Mouse (Mus musculus): ENCODE results near the gene Pex5l. TPM values are rescaled to one million over a fixed set of nuclear protein-coding genes. Genes with fewer than 3 reads are reported as not detected.

Pex5l gene
- 0.26 and 0.47 TPM in 2 replicates for polyA plus RNA-seq (2015; fragmentation: Nextera tagmentation; extraction: Ambion mirVana)

GRCm38 (mm10) chr3:33142901-33143461 is at the start of gene Pex5l:
TSS of gene Pex5l (minus strand) at chr3:33143247.
- H3K9ac ChIP-seq: no peak within 1 kb of the TSS
- peak; percentile 80 for ATAC-seq (ENCODE audit: insufficient number of reproducible peaks, low FRiP score, low TSS enrichment, low read depth)
- no peaks in the 10 kb centered on the region for H3K36me3 ChIP-seq
- H3K4me1 ChIP-seq: peaks cover 8% of the 10 kb centered on the region
- no peaks in the 10 kb centered on the region for H3K9me3 ChIP-seq
- H3K27me3 ChIP-seq: peaks cover 32% of the 10 kb centered on the region
- no peak within 1 kb of the TSS for H3K27ac ChIP-seq
- 3% methylated on average over 66 of the region's 88 CpGs for WGBS
- H3K4me2 ChIP-seq: peak within 1 kb of the TSS; percentile 87
- peak within 1 kb of the TSS; percentile 64 for H3K4me3 ChIP-seq

DNA sequence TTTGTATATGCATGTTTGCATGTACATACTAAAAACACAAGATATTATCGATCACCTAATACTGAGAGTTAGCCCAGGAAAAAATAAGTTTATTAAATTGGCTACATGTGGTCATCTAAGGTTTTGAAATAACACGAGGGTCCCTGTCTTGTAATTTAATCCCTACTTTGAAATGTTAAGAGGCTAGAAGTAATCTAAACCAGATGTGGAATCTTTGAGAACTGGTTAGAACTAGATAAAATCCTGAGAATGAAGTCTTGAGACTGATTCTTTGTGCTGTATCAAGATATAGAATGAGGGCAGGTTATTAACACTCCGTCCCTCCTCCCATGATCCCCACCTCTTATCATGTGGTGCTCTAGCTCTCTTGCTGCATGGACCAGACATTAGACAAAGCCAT is 22.1 kb upstream of the Pex5l start:
- Histone ChIP-seq H3K4me3 (no peak overlapping the region), H3K9me3 (no peaks in the 10 kb centered on the region), H3K36me3 (no peaks in the 10 kb centered on the region), H3K4me2 (no peak overlapping the region), H3K4me1 (no peaks in the 10 kb centered on the region), H3K9ac (no peak overlapping the region), H3K27me3 (no peaks in the 10 kb centered on the region), H3K27ac (no peak overlapping the region)
- 32% methylated on average over 3 of the region's 3 CpGs for WGBS
- ATAC-seq (ENCODE audit: insufficient number of reproducible peaks, low FRiP score, low TSS enrichment, low read depth): no peak

DNA sequence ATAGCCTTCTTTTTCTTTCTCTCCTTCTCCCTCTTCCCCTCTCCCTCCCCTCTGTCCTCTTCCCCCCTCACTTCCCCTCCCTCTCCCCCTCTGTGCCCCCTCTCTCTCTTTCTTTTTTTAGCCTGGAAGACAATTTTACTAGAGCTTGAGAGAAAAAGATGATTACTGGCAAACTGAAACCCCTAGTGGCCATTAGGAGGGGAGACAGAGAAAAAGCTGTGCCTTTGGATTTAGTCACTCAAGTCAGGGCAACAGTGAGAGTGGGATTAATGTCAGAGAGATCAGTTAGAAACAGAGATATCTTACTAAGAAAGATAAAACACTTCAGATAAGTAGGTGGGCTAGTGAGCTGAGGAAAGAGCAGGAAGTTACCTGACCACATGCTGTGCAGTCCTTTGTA is 20.8 kb upstream of the Pex5l start:
- no peaks in the 10 kb centered on the region for H3K9me3 ChIP-seq
- ATAC-seq (ENCODE audit: insufficient number of reproducible peaks, low FRiP score, low TSS enrichment, low read depth): no peak
- H3K36me3 ChIP-seq: no peaks in the 10 kb centered on the region
- no peaks in the 10 kb centered on the region for H3K27me3 ChIP-seq
- no peak overlapping the region for H3K9ac ChIP-seq
- no peak overlapping the region for H3K27ac ChIP-seq
- no peak overlapping the region for H3K4me2 ChIP-seq
- H3K4me3 ChIP-seq: no peak overlapping the region
- no peaks in the 10 kb centered on the region for H3K4me1 ChIP-seq

DNA sequence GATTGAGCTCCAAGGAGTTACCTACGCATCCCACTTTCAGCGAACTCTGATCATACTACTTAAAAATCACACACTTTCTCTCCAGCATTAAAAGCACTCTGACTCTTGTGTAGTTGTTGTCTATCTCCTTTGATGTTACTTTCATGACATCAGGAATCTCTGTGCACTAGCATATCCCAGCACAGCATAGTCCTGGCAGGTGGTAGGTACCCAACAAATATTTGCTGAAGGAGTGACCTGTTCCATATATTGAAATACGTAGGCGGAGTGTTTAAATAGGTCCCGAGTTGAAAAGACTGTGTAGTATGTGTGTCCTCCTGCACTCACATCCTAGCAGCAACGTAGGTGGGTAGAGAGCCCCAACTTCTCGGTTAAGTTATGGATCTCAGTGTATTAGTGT is 545 bp upstream of the Pex5l start:
- no peak overlapping the region for H3K27ac ChIP-seq
- H3K4me1 ChIP-seq: peaks cover 8% of the 10 kb centered on the region
- H3K4me3 ChIP-seq: no peak overlapping the region
- H3K36me3 ChIP-seq: no peaks in the 10 kb centered on the region
- no peak overlapping the region for H3K9ac ChIP-seq
- 81% methylated on average over 7 of the region's 7 CpGs for WGBS
- no peak for ATAC-seq (ENCODE audit: insufficient number of reproducible peaks, low FRiP score, low TSS enrichment, low read depth)
- peak overlapping the region; percentile 87; the same call in 1 of the 2 replicates for H3K4me2 ChIP-seq
- no peaks in the 10 kb centered on the region for H3K9me3 ChIP-seq
- peaks cover 32% of the 10 kb centered on the region for H3K27me3 ChIP-seq

DNA sequence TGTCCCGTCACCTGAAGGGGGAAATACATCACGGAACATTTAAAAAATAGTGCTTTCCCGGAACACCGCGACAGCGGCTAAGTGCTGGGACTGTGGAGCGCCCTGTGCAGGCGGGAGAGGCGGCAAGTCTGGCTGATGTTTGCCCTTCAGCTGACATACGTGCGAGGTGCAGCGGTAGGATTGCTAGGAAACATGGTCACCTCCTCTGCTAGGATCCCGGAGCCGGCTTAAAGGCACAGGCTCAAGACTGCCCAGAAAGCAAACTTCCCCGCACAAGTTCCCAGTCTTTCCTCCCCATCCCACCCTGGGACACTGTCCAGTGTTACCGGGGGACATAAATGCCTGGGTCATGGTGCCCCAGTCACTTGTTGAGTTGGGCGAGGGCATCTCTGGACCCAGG is 649 bp downstream of the Pex5l start:
- no peak overlapping the region for H3K27ac ChIP-seq
- H3K27me3 ChIP-seq: peaks cover 32% of the 10 kb centered on the region
- H3K4me3 ChIP-seq: peak overlapping the region; percentile 64
- no peaks in the 10 kb centered on the region for H3K9me3 ChIP-seq
- no peak for ATAC-seq (ENCODE audit: insufficient number of reproducible peaks, low FRiP score, low TSS enrichment, low read depth)
- H3K9ac ChIP-seq: no peak overlapping the region
- WGBS: under 1% methylated on average over 17 of the region's 17 CpGs
- peaks cover 8% of the 10 kb centered on the region for H3K4me1 ChIP-seq
- no peaks in the 10 kb centered on the region for H3K36me3 ChIP-seq
- H3K4me2 ChIP-seq: peak overlapping the region; percentile 87

- H3K36me3 ChIP-seq: no peaks in the 10 kb centered on the region
- H3K4me1 ChIP-seq: no peaks in the 10 kb centered on the region
- H3K4me2 ChIP-seq: no peak overlapping the region
- ATAC-seq (ENCODE audit: insufficient number of reproducible peaks, low FRiP score, low TSS enrichment, low read depth): no peak
- no peaks in the 10 kb centered on the region for H3K9me3 ChIP-seq
- H3K27me3 ChIP-seq: no peaks in the 10 kb centered on the region
- H3K9ac ChIP-seq: no peak overlapping the region
- no peak overlapping the region for H3K4me3 ChIP-seq
- no peak overlapping the region for H3K27ac ChIP-seq
Measured at GRCm38 (mm10) chr3:33129944-33130343, 13.1 kb downstream of the Pex5l start.

- no peak overlapping the region for H3K27ac ChIP-seq
- H3K4me1 ChIP-seq: no peaks in the 10 kb centered on the region
- H3K4me2 ChIP-seq: no peak overlapping the region
- H3K4me3 ChIP-seq: no peak overlapping the region
- H3K9me3 ChIP-seq: no peaks in the 10 kb centered on the region
- H3K9ac ChIP-seq: no peak overlapping the region
- H3K36me3 ChIP-seq: no peaks in the 10 kb centered on the region
- WGBS: 78% methylated on average over 5 of the region's 5 CpGs
- no peak for ATAC-seq (ENCODE audit: insufficient number of reproducible peaks, low FRiP score, low TSS enrichment, low read depth)
- no peaks in the 10 kb centered on the region for H3K27me3 ChIP-seq
Measured at GRCm38 (mm10) chr3:33124796-33125195, 18.3 kb downstream of the Pex5l start.

DNA sequence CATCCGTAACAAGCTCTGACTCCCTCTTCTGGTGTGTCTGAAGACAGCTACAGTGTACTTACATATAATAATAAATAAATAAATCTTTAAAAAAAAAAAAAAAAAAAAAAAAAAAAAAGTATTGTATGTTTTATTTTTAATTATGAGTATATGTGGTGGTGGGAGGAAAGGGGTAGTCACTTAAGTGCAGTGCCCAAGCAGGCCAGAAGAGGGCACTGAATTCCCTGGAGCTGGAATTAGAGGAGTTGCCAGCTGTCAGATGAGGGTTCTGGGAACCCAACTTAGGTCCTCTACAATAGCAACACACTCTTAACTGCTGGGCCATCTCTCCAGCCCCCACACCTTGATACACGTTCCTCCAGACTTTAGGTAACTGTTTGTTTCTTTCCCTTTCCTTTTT is 37.3 kb downstream of the Pex5l start:
- no peak overlapping the region for H3K9ac ChIP-seq
- 92% methylated on average over 2 of the region's 2 CpGs for WGBS
- no peak for ATAC-seq (ENCODE audit: insufficient number of reproducible peaks, low FRiP score, low TSS enrichment, low read depth)
- H3K27ac ChIP-seq: no peak overlapping the region
- no peaks in the 10 kb centered on the region for H3K36me3 ChIP-seq
- H3K4me3 ChIP-seq: no peak overlapping the region
- no peaks in the 10 kb centered on the region for H3K9me3 ChIP-seq
- H3K4me2 ChIP-seq: no peak overlapping the region
- H3K27me3 ChIP-seq: no peaks in the 10 kb centered on the region
- H3K4me1 ChIP-seq: no peaks in the 10 kb centered on the region

- H3K9ac ChIP-seq: no peak overlapping the region
- no peak overlapping the region for H3K27ac ChIP-seq
- 87% methylated on average over 6 of the region's 6 CpGs for WGBS
- H3K27me3 ChIP-seq: no peaks in the 10 kb centered on the region
- no peaks in the 10 kb centered on the region for H3K36me3 ChIP-seq
- H3K4me2 ChIP-seq: no peak overlapping the region
- H3K4me3 ChIP-seq: no peak overlapping the region
- no peaks in the 10 kb centered on the region for H3K9me3 ChIP-seq
- no peaks in the 10 kb centered on the region for H3K4me1 ChIP-seq
- no peak for ATAC-seq (ENCODE audit: insufficient number of reproducible peaks, low FRiP score, low TSS enrichment, low read depth)
Measured at GRCm38 (mm10) chr3:33103501-33103900, 39.5 kb downstream of the Pex5l start.

DNA sequence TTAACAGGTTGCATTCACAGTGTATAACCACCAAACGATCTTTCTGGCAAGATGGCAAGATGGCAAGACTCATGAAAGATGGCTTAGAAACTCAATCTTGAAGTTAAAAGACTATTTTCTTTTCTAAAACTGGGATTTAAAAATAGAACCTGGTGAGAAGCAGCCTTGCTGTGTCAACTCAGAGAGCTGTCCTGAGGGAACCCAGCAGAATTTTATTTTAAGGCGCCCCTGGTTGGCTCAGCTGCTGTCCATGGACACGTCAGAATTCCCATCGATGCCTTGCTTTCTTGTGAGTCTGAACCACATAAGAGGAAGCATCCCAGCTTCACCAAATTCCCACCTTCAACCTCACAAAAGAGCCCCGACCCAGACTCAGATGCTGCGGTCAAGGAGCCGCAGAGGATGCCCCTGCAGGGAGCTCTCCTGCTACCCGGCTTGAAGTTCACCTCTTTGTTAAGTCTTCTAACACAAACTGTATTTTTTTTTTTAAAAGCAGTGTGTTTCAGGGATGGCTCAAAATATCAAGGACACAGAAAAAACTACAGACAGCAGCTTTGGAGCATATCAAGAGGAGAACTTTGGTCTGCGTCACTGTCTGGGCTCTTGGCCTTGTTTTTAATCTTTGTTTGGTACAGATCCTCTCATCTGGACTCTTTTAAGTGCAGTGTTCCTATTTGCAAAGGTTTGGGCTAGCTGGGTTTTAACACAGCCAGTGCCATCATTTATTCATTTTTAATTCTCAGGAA is 44.3 kb downstream of the Pex5l start:
- Histone ChIP-seq H3K9ac (no peak overlapping the region), H3K4me2 (no peak overlapping the region), H3K27me3 (no peaks in the 10 kb centered on the region), H3K4me3 (no peak overlapping the region), H3K9me3 (no peaks in the 10 kb centered on the region), H3K4me1 (no peaks in the 10 kb centered on the region), H3K36me3 (no peaks in the 10 kb centered on the region), H3K27ac (no peak overlapping the region)
- WGBS: 73% methylated on average over 9 of the region's 9 CpGs
- no peak for ATAC-seq (ENCODE audit: insufficient number of reproducible peaks, low FRiP score, low TSS enrichment, low read depth)

DNA sequence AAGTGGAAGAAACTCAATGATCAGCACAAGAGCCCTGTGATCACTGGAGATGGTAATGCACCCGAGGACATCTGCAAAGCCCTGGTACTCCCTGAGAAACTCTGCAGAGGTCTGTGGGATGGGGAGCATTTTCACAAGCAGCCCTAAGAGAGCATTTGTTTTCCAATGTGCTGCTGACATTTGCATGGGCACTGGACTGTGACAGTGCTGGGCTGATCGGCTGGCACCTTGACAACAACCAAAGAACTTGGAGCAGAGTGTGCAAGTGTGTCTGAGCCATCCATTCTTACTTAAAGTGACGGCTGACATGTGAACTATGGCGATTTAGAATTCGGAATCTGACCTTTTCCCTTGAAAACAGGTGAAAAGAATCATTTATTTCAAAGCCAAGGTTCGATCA is 49.4 kb downstream of the Pex5l start:
- H3K4me2 ChIP-seq: no peak overlapping the region
- H3K4me3 ChIP-seq: no peak overlapping the region
- no peaks in the 10 kb centered on the region for H3K4me1 ChIP-seq
- H3K9ac ChIP-seq: no peak overlapping the region
- H3K27me3 ChIP-seq: no peaks in the 10 kb centered on the region
- WGBS: 70% methylated on average over 6 of the region's 6 CpGs
- H3K27ac ChIP-seq: no peak overlapping the region
- H3K9me3 ChIP-seq: no peaks in the 10 kb centered on the region
- no peaks in the 10 kb centered on the region for H3K36me3 ChIP-seq
- ATAC-seq (ENCODE audit: insufficient number of reproducible peaks, low FRiP score, low TSS enrichment, low read depth): no peak

- no peaks in the 10 kb centered on the region for H3K27me3 ChIP-seq
- no peak overlapping the region for H3K4me3 ChIP-seq
- no peaks in the 10 kb centered on the region for H3K9me3 ChIP-seq
- H3K36me3 ChIP-seq: no peaks in the 10 kb centered on the region
- ATAC-seq (ENCODE audit: insufficient number of reproducible peaks, low FRiP score, low TSS enrichment, low read depth): no peak
- H3K27ac ChIP-seq: no peak overlapping the region
- H3K9ac ChIP-seq: no peak overlapping the region
- 40% methylated on average over 9 of the region's 9 CpGs for WGBS
- no peaks in the 10 kb centered on the region for H3K4me1 ChIP-seq
- no peak overlapping the region for H3K4me2 ChIP-seq
Measured at GRCm38 (mm10) chr3:33090001-33090400, 53.0 kb downstream of the Pex5l start.

Data from limb, embryonic 15.5 days (tissue).